Mouse (Mus musculus): ENCODE results near the gene Agrp.
"Not testable (repeated sequence)": the region's sequence is repeated elsewhere in the genome, so short reads cannot be mapped to it uniquely, and the experiment has no call there.

Agrp gene

GRCm38 (mm10) chr8:105623118-105623517, 14.1 kb downstream of the Agrp start:
- peak; percentile 88 to 95 for DNase-seq (ENCODE audit: low spot score in 2 of 2)

DNA sequence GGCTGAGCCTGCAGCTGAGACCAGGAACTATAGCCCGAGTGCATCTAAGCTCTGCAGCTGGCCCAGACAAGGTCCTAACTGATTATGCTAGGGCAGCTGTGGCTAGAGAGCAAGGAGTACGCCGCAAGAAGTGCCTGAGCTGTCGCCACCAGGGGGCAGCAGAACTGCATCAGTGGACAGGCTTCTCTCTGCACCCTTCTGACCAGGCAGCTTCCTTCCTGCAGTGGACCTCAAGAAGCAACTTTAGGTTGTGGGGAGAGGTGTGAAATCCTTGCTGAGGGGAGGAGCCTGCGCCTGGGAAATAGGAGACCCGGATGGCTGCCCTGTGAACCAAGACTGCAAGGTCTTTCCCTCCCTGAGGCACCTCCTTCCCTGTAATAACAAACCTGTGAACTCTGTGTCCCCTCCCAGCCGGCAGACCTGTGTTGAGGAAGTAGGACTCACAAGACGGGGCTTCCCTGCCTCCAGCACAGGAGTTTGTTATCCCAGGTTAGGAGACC, 14.7 kb downstream of the Agrp start:
- DNase-seq (ENCODE audit: low spot score in 2 of 2): peak; percentile 94 to 99

DNA sequence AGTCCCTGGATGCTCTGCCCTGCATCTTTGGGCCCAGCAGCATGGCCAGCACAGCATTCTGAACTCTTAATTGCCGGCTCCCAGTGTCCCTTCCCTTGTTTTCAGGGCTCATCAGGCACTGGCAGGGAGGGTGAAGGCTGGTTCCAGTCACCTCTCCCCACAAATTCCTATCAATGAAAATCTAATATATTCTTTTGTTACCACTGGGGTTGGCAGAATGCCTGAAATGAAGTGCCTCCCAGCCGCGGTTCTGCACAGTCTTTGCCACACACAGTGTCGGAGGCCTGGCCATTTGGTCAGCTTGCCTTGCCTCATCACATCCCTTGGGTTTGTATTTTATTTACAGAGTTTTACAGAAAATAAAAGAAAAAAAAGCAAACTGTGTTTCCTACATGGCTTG, 15.4 kb downstream of the Agrp start:
- DNase-seq (ENCODE audit: low spot score in 2 of 2): no peak

- DNase-seq (ENCODE audit: low spot score in 2 of 2): no peak
These were observed 16.1 kb downstream of the Agrp start for GRCm38 (mm10) chr8:105620946-105621720.

GRCm38 (mm10) chr8:105620211-105620610, 17.0 kb downstream of the Agrp start:
- DNase-seq (ENCODE audit: low spot score in 2 of 2): no peak

- no peak for DNase-seq (ENCODE audit: low spot score in 2 of 2)
These were observed 18.2 kb downstream of the Agrp start for GRCm38 (mm10) chr8:105618892-105619591.

DNA sequence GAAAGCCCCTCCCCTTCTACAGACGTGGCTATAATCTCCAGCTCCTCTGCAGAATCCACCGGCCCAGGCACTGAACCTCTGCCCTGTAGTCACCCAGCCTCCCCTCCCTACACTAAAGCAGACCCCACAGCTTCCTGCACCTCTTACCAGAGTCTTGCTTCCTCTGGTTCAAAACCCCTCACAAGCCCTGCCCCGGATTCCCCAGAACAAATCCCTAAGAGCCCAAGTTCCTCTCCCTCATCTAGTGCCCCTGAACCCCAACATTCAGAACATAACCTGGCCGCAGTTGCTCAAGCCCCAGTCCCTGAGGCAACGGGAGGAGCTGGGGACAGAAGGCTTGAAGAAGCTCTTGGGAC, 18.9 kb downstream of the Agrp start:
- DNase-seq (ENCODE audit: low spot score in 2 of 2): no peak

DNA sequence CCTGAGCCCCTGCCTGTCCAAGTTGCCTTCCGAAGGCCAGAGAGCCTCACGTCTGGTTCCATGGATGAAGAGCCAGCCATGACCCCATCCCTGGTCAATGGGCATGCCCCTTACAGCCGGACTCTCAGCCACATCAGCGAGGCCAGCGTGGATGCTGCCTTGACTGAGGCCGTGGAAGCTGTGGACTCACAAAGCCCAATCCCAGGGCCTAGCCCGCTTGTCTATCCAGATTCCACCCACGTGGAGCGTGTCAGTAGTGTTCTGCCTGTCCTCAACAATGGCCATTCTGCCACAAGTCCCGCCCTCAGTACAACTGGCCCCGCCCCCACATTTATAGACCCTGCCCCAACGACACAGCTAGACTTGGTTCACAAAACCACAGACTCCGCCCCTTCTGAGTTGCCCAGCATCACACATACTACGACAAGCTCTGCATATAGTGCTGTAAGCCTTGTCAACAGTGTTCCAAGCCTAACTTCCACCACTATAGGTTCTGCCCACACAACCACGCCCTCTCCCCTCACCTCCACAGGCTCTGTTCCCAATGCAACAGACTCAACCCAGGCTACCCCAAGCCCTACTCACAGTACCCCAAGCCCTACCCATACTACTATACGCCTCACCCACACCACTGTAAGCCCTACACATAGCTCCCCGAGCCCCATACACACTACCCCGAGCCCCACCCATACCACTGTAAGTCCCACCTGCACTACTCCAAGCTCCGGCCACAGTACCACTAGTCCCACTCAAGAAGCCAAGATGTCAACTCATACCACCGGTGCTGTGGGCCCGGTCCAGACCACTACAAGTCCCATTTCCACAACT, 19.5 kb downstream of the Agrp start:
- DNase-seq (ENCODE audit: low spot score in 2 of 2): peak in 1 of 2 experiments; percentile 37

GRCm38 (mm10) chr8:105615942-105616341, 21.3 kb downstream of the Agrp start:
- DNase-seq (ENCODE audit: low spot score in 2 of 2): no peak

DNA sequence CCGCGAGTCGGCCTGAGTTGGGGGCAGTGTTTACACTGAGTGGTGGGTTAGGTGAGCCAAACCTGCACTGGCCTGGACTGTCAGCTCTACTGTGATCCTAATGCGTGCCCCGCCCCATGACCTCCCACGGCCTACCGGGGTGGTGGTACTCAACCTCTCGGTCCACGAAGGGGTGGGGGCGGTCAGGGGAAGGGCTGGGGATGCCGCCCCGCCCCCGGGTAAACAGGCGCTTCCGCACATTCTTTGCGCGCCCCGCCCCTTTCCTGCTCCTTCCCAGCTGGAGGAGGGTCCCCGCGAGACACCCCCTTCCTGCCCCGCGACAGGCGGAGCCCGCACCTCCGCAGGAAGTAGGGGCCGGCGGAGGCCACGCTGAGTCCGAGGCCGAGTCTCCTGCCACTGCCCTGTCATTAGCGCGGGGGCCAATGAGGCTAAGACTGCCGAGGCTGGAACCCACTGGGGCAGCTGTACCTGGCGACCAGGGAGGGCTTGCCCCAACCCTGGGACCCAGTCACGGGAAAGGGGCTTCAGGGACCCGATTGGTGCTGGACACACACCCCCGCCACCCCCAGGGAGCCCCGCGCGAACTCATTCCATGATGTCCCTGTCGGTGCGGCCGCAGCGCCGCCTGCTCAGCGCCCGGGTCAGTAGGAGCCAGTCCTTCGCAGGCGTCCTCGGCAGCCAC, 23.2 kb downstream of the Agrp start:
- peak; percentile 77 to 82 for DNase-seq (ENCODE audit: low spot score in 2 of 2)

DNA sequence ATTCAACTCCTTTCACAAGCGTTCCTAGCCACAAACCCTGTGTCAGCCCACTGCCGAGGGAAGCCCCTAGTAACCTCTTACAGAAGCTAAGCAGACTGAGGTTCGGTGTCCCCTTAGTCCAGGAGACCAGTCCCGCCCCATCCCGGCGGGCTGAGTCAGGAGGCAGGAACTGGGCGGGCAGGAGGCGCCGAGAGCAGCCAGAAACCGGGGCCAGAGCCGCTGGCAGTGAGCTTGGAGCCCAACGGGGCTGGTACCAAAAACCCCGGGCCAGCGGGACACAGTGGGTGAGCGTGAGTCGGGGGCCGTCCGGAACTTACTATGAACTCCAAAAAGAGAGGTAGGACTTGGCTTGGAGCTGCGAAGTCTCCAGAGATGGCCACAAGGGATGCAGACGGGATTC, 24.2 kb downstream of the Agrp start:
- DNase-seq (ENCODE audit: low spot score in 2 of 2): no peak

GRCm38 (mm10) chr8:105611836-105612235, 25.4 kb downstream of the Agrp start:
- DNase-seq (ENCODE audit: low spot score in 2 of 2): no peak

- DNase-seq (ENCODE audit: low spot score in 2 of 2): no peak
These were observed 27.4 kb downstream of the Agrp start for GRCm38 (mm10) chr8:105609771-105610170.

GRCm38 (mm10) chr8:105609355-105609754, 27.8 kb downstream of the Agrp start:
- no peak for DNase-seq (ENCODE audit: low spot score in 2 of 2)

- DNase-seq (ENCODE audit: low spot score in 2 of 2): peak; percentile 65 to 82
These were observed 29.5 kb downstream of the Agrp start for GRCm38 (mm10) chr8:105607684-105608083.

DNA sequence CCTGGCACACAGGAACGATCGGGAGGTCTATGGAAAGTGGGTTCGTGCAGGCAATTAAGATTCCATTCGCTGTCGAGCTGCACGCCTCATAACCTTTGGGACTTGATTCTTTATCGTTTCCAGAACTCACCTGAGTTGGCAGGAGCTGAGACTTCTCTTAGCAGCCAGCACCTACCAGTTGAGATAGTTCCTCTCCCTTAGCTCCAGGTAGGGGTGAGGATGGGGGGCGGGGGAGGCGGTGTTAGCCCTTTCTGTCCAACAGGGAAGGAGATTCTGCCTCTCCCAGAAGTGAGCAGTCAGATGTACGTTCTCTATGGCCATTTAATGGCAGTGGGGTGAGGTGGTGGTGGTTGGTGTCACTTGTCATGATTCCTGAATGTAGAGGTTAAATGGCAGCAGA, 30.1 kb downstream of the Agrp start:
- no peak for DNase-seq (ENCODE audit: low spot score in 2 of 2)

DNA sequence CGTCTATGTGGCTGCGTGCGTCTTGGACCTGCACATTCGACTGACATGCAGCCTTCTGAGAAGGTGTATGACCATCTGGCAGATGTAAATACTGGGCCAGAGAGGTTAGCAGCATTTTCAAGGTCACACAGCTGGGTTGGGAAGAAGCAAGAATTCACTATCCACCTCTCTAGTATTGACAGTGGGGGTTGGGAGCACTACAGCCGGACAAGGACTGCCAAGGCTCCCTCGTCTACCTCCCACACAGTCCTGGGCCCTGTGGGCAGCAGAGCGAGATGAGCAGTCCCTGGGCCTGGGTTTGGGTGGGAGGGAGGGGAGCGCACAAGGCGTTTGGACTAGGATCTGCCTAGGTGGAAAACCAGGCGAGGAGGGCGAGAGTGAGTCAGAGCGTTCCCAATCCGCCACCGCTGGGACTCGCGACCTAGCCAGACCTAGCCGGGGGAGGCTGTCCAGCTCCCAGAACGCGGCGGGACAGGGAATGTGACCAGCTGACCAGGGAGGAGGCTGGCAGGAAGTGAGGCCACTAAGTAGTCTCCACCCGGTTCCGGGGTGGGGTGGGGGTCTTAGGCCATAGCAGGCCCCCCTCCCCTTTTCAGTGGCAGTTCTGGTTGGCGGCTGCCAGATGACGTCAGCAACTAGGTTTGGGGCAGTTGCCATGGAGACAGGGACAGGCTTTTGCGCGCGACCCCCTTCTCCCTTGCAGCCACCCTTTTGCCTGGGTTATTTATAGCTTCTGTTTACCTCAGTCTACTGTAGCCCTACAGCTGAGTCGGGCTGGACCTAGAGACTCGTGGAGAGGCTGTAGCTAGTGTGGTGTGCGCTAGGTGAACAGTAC, 30.8 kb downstream of the Agrp start:
- DNase-seq (ENCODE audit: low spot score in 2 of 2): peak; percentile 79 to 87

DNA sequence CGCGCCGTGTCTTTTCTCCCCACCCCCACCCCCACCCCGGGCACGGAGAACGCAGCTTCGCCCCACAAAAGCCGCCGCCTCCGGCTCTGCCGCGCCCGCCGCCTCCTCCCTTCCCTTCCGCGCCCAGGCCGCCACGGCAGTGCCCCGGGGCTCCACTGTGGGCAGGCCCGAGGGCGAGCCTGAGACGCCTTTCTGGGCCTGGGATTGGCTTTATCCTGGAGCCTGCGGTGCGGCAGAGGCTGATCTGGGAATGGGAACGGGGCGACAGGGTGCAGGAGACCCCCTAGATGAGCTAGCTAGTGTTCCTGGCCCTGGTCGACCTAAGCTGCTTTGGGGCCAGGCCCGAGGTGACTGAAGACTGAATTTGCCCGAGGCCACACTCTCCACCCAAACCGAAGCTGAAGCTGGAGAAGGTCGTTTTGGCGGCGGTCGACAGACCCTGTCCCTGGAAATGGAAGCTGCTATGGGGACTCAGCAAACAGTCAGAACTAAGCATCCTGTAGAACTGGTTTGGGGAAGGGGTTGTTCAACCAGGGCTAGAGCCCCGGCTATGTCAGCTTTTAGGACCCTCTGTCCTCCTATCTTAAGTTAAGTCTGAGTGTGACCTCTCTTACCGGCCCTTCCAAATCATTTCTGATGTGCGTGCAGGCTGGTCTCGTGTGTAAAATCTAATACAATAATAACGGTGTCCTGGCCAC, 31.6 kb downstream of the Agrp start:
- peak; percentile 63 to 64 for DNase-seq (ENCODE audit: low spot score in 2 of 2)

GRCm38 (mm10) chr8:105604804-105605381, 32.3 kb downstream of the Agrp start, which contains the start of gene Ripor1:
Gene Ripor1, plus strand, starts transcription at chr8:105605255.
- DNase-seq (ENCODE audit: low spot score in 2 of 2): peak; percentile 89 to 91

DNA sequence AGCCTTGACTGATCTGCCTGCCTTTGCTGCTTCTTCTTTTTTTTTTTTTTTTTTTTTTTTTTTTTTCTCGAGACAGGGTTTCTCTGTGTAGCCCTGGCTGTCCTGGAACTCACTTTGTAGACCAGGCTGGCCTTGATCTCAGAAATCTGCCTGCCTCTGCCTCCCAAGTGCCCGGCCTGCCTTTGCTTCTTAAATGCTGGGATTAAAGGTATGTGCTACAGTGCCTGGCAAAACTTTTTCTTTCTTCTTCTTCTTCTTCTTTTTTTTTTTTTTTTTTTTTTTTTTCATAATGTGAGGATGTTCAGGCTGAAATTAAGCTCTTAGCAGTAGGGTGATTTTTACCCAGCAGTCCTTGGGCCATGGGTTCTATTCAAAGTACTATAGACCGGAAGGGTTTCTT, 34.7 kb downstream of the Agrp start:
- DNase-seq (ENCODE audit: low spot score in 2 of 2): not testable (repeated sequence)
